Mouse (Mus musculus): Measurements from ENCODE around the gene Krt79. TPM values are rescaled to one million over a fixed set of nuclear protein-coding genes. Genes with fewer than 3 reads are reported as not detected.
A peak's percentile ranks its signal among the peaks of the same experiment; 100 is the strongest.

The Krt79 gene
- polyA plus RNA-seq, 2 experiments: 0.23 to 0.29 TPM

DNA sequence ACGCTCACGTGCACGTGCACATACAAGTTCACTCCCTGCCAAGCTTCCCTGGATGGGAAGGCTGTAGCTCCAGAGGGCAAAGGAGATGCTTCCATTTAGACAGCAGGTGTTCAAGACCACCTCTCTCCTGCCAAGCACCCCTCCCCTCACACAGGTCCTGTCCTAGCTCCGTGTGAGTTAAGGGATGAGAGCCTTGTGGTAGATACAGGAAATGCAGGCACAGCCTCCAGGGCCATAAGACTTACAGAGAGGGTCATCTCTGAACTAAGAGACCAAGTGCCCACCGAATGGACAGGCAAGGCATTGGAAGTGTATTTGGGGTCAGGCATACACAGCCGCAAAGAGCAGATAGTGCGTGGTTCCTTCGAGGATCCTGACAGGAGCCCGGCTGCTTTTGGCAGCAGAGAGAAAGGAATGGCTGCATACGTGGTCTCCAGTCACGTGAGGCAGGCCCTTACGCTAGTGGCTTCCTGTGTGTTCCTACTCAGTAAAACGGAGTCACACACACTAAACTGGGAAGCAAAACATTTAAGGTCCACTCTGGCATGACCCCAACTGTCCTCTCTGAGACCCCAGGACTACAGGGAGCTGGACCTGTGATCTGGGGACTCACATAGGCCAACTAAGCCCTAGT, 43.3 kb upstream of the Krt79 start:
- H3K9ac ChIP-seq (ENCODE audit: low read depth, low read length, severe bottlenecking): peak overlapping the region; percentile 21; the same call in 1 of the 2 replicates
- no peak overlapping the region for H3K4me3 ChIP-seq (replicated peaks; ENCODE audit: low read length)
- WGBS: 81% methylated on average over 13 of the region's 13 CpGs
- H3K9me3 ChIP-seq (ENCODE audit: control insufficient read depth, low read length): no peaks in the 10 kb centered on the region
- no peaks in the 10 kb centered on the region for H3K36me3 ChIP-seq (ENCODE audit: control insufficient read depth, insufficient read depth, low read length)
- H3K27ac ChIP-seq (replicated peaks; ENCODE audit: low read depth, low read length): peak overlapping the region; percentile 53; the same call in 1 of the 2 replicates
- peak overlapping the region; percentile 40 for H3K4me2 ChIP-seq (replicated peaks; ENCODE audit: low read depth, low read length, severe bottlenecking)
- no peaks in the 10 kb centered on the region for H3K27me3 ChIP-seq (ENCODE audit: control insufficient read depth, insufficient read depth, low read length)
- H3K4me1 ChIP-seq (ENCODE audit: control insufficient read depth, insufficient read depth, low read length): peaks cover 5% of the 10 kb centered on the region; the same call in 1 of the 2 replicates
- DNase-seq (ENCODE audit: low spot score) (no peak), ATAC-seq (ENCODE audit: low FRiP score, low read depth) (no peak)
- no peak for TF ChIP-seq POLR2A (IDR thresholded peaks at IDR 0.05; ENCODE audit: borderline replicate concordance, extremely low read depth, insufficient read depth, insufficient read length)

DNA sequence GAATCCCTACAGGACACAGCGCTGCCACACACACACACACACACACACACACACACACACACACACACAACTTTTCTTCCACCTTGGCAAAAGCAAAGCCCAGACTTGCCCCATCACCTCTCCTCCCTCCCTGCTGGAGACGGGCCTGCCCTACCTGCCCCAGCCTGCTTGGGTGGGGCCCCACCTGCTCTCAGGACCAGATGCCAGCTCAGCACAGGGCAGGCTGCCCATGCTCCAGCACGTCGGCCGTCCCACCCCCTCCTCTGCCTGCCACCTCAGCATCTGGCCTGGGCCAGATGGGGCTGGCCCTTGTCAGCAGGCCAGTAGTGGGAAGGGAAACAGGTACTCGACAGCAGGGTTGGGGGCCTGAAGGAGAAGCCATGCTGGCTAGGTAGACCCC, 40.7 kb upstream of the Krt79 start:
- Histone ChIP-seq H3K27me3 (ENCODE audit: control insufficient read depth, insufficient read depth, low read length) (no peaks in the 10 kb centered on the region), H3K36me3 (ENCODE audit: control insufficient read depth, insufficient read depth, low read length) (no peaks in the 10 kb centered on the region), H3K4me3 (replicated peaks; ENCODE audit: low read length) (no peak overlapping the region), H3K4me2 (replicated peaks; ENCODE audit: low read depth, low read length, severe bottlenecking) (no peak overlapping the region), H3K27ac (replicated peaks; ENCODE audit: low read depth, low read length) (no peak overlapping the region), H3K9ac (ENCODE audit: low read depth, low read length, severe bottlenecking) (no peak overlapping the region), H3K9me3 (ENCODE audit: control insufficient read depth, low read length) (no peaks in the 10 kb centered on the region), H3K4me1 (ENCODE audit: control insufficient read depth, insufficient read depth, low read length) (peaks cover 27% of the 10 kb centered on the region)
- no peak for TF ChIP-seq POLR2A (IDR thresholded peaks at IDR 0.05; ENCODE audit: borderline replicate concordance, extremely low read depth, insufficient read depth, insufficient read length)
- DNase-seq (ENCODE audit: low spot score) (no peak), ATAC-seq (ENCODE audit: low FRiP score, low read depth) (no peak)
- WGBS: 49% methylated on average over 5 of the region's 6 CpGs

DNA sequence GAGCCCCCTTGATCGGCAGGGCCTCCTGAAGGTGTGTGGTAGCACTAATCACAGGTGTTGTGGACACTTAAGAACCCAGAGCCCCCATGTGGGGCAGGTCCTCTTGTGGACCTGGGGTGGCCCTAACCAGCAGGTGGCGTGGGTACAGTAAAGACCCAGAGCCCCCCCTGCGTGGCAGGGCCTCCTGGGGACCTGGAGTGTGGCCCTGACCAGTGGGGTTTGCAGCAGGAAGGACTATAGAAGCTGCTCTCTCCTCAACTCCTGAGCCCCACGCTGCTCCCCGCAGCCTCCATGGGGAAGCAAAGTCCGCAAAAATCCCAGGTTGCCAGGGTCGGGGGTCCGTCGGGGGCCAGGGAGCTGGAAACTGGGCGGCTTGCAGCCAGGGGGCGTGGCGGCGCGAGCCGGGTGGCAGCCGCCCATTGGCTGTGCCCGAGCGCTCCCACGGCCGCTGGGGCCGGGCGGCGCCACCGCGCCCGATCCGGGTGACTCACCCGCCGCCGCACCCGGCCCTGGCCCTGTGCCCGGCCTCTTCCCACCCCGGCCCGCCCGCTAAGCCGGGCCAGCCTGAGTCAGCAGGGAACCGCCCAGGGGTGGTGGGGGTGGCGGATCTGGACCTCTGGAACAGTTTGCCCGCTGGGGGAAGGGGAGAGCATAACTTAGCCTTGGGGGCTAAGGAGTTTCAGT, 37.1 kb upstream of the Krt79 start:
- Histone ChIP-seq H3K4me2 (replicated peaks; ENCODE audit: low read depth, low read length, severe bottlenecking) (peak overlapping the region; percentile 61), H3K4me1 (ENCODE audit: control insufficient read depth, insufficient read depth, low read length) (peaks cover 41% of the 10 kb centered on the region), H3K36me3 (ENCODE audit: control insufficient read depth, insufficient read depth, low read length) (no peaks in the 10 kb centered on the region), H3K27me3 (ENCODE audit: control insufficient read depth, insufficient read depth, low read length) (no peaks in the 10 kb centered on the region), H3K4me3 (replicated peaks; ENCODE audit: low read length) (peak overlapping the region; percentile 26), H3K9me3 (ENCODE audit: control insufficient read depth, low read length) (no peaks in the 10 kb centered on the region), H3K9ac (ENCODE audit: low read depth, low read length, severe bottlenecking) (peak overlapping the region; percentile 48), H3K27ac (replicated peaks; ENCODE audit: low read depth, low read length) (peak overlapping the region; percentile 80)
- DNase-seq (ENCODE audit: low spot score): peak; percentile 87
- no peak for TF ChIP-seq POLR2A (IDR thresholded peaks at IDR 0.05; ENCODE audit: borderline replicate concordance, extremely low read depth, insufficient read depth, insufficient read length)
- WGBS: 4% methylated on average over 23 of the region's 39 CpGs
- peak; percentile 84 for ATAC-seq (ENCODE audit: low FRiP score, low read depth)

DNA sequence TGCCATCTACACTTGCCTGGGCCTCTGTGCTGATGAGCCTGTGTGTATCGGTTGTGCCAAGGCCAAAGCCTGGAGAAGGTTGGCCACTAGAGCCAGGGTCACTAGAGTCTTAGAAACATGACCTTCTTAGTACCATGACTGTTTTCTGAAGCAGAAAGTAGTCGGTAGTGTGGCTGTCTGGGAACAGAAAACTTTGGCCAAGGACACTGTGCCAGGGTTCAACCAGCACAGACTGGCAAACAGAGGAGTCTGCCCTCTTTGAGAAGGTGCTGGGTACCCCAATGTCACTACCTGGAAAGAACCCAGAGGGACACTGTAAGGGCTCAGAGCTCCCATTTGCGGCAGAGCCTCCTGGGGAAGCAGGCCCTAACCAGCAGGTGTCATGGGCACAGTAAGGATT, 36.5 kb upstream of the Krt79 start:
- DNase-seq (ENCODE audit: low spot score) (no peak), ATAC-seq (ENCODE audit: low FRiP score, low read depth) (no peak)
- Histone ChIP-seq H3K4me1 (ENCODE audit: control insufficient read depth, insufficient read depth, low read length) (peaks cover 41% of the 10 kb centered on the region), H3K4me3 (replicated peaks; ENCODE audit: low read length) (no peak overlapping the region), H3K4me2 (replicated peaks; ENCODE audit: low read depth, low read length, severe bottlenecking) (peak overlapping the region; percentile 61), H3K36me3 (ENCODE audit: control insufficient read depth, insufficient read depth, low read length) (no peaks in the 10 kb centered on the region), H3K9me3 (ENCODE audit: control insufficient read depth, low read length) (no peaks in the 10 kb centered on the region), H3K9ac (ENCODE audit: low read depth, low read length, severe bottlenecking) (peak overlapping the region; percentile 48; the same call in 1 of the 2 replicates), H3K27ac (replicated peaks; ENCODE audit: low read depth, low read length) (peak overlapping the region; percentile 80), H3K27me3 (ENCODE audit: control insufficient read depth, insufficient read depth, low read length) (no peaks in the 10 kb centered on the region)
- TF ChIP-seq POLR2A (IDR thresholded peaks at IDR 0.05; ENCODE audit: borderline replicate concordance, extremely low read depth, insufficient read depth, insufficient read length): no peak
- 27% methylated on average over 3 of the region's 3 CpGs for WGBS

DNA sequence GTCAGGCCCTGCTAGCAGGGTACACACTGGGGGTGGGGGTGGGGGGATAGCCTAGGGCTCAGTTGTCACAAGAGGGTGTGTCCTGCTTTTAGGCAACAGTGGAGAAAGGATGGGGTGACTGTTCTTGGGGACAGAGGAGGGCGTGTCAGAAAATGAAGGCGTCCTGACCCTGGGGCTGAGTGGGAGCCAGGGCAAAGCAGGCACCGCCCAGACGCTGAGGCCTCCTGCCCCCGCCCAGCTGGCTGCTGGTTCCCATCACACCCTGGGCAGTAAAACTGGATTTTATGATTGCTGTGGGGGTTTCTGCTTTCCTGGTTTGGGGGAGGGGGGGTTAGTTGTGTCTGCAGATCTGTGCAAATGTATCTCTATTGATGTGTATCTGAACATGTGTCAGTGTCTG, 35.9 kb upstream of the Krt79 start:
- H3K9ac ChIP-seq (ENCODE audit: low read depth, low read length, severe bottlenecking): peak overlapping the region; percentile 25; the same call in 1 of the 2 replicates
- no peak overlapping the region for H3K4me2 ChIP-seq (replicated peaks; ENCODE audit: low read depth, low read length, severe bottlenecking)

More for the DNA sequence above, 35.9 kb upstream of the Krt79 start:
- Histone ChIP-seq H3K27me3 (ENCODE audit: control insufficient read depth, insufficient read depth, low read length) (no peaks in the 10 kb centered on the region), H3K4me3 (replicated peaks; ENCODE audit: low read length) (no peak overlapping the region), H3K27ac (replicated peaks; ENCODE audit: low read depth, low read length) (peak overlapping the region; percentile 80), H3K4me1 (ENCODE audit: control insufficient read depth, insufficient read depth, low read length) (peaks cover 39% of the 10 kb centered on the region), H3K9me3 (ENCODE audit: control insufficient read depth, low read length) (no peaks in the 10 kb centered on the region), H3K36me3 (ENCODE audit: control insufficient read depth, insufficient read depth, low read length) (no peaks in the 10 kb centered on the region)
- WGBS: 3% methylated on average over 5 of the region's 5 CpGs
- peak; percentile 77 for DNase-seq (ENCODE audit: low spot score)
- ATAC-seq (ENCODE audit: low FRiP score, low read depth): peak; percentile 50; the same call in 1 of the 2 replicates
- no peak for TF ChIP-seq POLR2A (IDR thresholded peaks at IDR 0.05; ENCODE audit: borderline replicate concordance, extremely low read depth, insufficient read depth, insufficient read length)

Measured in limb, embryonic 14.5 days (tissue).